Mouse (Mus musculus) liver, embryonic 14.5 days (tissue): ENCODE measurements around the gene Phka1.

ENCODE experiments used
- CTCF ChIP-seq: IDR thresholded peaks from 2 replicates; pipeline ENCODE4 v1.5.1; 2016; ENCODE audit warnings: antibody characterized with exemption, low read depth, control low read depth
- EP300 ChIP-seq: IDR thresholded peaks from 2 replicates; pipeline ENCODE4 v1.6.1; 2016; ENCODE audit warnings: antibody characterized with exemption, low read depth

DNA sequence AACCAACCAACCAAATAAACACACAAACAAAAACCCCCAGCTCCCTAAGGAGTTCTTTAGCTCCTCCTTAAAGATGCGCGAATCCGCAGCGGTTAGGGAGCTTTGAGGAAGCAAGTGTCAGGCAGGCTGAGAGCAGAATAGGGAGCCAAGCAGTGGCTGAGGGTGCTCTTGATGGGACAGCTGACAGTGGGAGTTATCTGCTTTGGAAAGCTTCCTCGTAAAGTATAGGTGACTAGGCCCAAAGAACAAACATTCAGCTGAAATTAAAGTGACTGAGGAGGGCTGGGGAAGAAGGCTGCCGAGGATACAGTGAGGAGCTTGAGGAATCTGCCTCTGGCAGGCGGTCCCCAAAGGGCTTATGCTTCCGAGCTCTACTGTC, 516 bp upstream of the Phka1 start:
- TF ChIP-seq CTCF, result no peak
- no peak for TF ChIP-seq EP300
